Mouse (Mus musculus): ENCODE results near the gene Atp6ap1.

The Atp6ap1 gene

GRCm38 (mm10) chrX:74304867-74305700 lies 8.2 kb downstream of the Atp6ap1 start, which contains the start of gene Gdi1:
Gdi1 (plus strand) TSS chrX:74304998.
- peak; percentile 89 for DNase-seq (ENCODE audit: low read depth, low spot score)

GRCm38 (mm10) chrX:74312540-74313464 lies 15.9 kb downstream of the Atp6ap1 start, which contains the start of gene Fam50a:
Fam50a (plus strand) TSS chrX:74313033.
- peak; percentile 87 for DNase-seq (ENCODE audit: low read depth, low spot score)

GRCm38 (mm10) chrX:74328725-74329161 lies 31.8 kb downstream of the Atp6ap1 start, which contains the start of gene Plxna3:
Plxna3 (plus strand) TSS chrX:74329066.
- peak; percentile 85 for DNase-seq (ENCODE audit: low read depth, low spot score)

DNA sequence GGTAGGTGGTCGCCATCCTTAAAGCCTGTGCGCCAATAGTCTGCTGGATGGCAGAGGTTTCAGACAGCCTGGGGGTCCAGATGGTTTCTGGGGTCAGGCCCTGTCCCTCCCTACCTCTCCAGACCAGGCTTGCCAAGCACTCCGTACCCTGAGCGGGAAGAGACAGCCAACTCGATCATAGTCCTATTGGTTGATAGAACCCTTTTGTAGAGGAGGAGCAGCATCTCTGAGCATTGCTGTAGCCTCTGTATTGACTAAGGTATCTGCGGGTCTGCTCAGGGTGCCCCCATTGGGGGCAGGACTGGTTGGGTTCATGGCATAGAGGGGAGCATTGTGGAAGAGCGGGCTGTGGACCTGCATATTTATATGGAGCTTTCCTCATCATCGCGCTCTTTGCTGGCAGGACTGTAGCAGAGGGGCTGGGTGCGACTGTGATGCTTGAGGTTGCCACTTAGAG lies 32.3 kb downstream of the Atp6ap1 start:
- no peak for DNase-seq (ENCODE audit: low read depth, low spot score)

DNA sequence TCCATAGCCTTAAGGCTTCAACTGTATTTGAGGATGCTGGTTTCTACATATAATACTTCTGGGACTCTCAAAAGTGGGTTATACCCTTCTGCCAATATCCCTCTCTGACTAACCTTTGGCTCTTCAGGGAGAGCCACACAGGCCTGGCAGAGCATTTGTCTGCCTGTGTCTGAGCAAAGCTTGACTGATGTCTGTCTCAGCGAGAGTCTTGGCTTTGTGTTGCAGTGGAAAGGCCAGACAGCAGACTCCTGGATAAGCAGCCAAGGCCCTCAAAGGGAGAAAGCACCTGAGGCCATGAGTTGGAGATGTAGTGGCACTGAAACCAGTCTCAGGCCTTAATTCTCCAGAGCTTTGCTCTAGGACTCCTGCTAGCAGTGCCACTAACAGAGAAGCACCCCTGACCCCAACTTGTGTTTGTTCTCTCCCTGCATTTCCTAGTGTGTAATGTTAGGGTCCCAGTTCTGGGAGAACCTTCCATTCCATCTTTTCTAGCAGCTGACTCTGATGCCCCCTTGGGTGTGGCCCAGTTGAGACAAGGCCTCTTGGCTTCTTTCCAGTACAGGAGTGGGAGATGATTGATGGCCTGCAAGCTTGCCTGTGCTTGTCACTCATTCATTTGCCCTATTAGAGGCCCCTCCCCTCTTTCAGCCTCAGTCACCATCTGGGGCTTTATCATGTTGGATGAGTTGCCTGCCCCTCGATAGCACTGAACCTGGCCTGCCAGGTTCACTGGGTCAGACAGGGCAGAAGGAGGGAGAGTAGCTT lies 33.5 kb downstream of the Atp6ap1 start:
- DNase-seq (ENCODE audit: low read depth, low spot score) = no peak

DNA sequence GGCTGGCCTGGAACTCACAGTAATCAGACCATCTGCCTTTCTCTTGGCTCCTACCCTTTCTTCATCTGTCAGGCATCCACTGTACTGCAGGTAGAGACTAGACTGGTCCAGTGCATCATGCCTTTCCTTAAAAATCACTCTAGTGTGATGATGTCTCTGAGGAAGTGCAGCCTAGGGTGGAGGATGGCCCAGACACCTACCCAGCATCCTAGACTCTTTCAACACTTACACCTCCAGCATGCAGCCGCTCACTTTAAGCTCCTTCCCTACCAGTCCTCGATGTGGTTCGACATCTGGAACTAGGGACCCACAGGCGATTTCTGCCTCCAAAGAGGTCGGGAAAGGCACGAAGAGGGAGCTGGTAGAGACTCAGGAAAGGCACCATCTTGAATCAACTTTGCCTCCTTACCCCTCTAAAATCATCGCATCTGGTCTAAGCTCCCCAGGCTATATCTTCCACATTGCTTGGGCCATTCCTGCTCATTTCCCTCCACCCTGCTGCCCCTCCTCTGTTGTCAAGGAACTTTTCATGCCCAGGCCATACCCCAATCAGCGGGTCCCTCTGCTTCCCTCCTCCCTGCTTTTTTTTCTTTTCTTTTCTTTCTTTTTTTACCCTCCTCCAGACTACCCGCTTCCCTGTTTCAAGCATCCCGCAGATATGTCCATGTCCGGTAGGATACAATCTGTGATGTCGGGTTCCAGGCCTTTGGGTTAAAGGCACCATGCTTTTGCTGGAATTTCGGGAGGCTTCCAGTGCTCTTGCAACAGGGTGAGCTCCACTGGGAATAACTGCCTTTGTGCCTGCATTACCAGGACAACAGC lies 56.0 kb downstream of the Atp6ap1 start:
- DNase-seq (ENCODE audit: low read depth, low spot score) = peak; percentile 19

DNA sequence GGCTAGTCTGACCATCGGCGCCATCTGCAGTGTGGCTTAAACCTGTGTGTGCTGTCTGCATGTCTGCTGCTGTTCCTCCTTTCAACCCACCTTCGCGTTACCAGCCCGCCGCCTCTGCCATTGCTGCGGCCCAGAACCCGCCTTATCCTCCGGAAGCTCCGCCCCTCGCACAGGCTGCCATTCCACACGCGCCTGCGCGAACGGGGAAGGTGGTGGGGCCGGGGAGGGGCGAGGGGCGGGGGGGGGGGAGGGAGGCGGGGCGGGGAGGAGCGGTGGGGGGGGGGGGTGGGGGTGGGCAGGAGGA lies 56.5 kb downstream of the Atp6ap1 start, which contains the start of gene Lage3:
Gene Lage3, minus strand, starts transcription at position 152 of the 304 bp plus-strand sequence.
- peak; percentile 83 for DNase-seq (ENCODE audit: low read depth, low spot score)
